ENCODE assay signal across 8 mouse cellular contexts in the genomic region with DNA sequence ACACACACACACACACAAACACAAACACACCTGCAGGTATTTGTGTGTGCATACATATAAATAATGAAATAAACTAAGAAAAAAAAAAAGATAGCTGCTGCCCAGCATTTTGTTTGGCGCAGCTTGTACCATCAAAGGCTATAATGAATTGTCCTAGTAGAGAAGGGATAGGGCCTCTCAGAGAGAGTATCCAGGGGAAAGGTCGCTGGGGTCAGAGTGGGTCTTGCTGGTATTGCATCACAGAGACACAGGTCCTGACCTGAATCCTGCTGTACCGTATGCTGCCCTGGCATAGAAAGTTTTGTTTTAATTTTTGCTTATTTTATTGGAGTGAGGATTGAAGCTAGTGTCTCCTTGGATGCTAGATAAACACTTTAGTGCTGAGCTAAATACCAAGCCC. TPM values are rescaled to one million over a fixed set of nuclear protein-coding genes. Genes with fewer than 3 reads are reported as not detected.
DNase-seq lines count a peak whose midpoint lies in the region; ATAC-seq and TF ChIP-seq lines count a peak whose summit lies in the region.

No protein-coding gene starts in this region.

- TF ChIP-seq EP300 in ES-Bruce4 (IDR thresholded peaks at IDR 0.05; ENCODE audit: insufficient read depth, low read depth, low read length): no peak
- TF ChIP-seq EP300 in liver, postnatal 0 days (IDR thresholded peaks at IDR 0.05; ENCODE audit: low read depth): no peak

- H3K27me3 ChIP-seq in erythroblast, embryonic 14.5 days (ENCODE audit: control insufficient read depth): peaks cover 11% of the 10 kb centered on the region
- no peaks in the 10 kb centered on the region for H3K27me3 ChIP-seq in ES-Bruce4 (ENCODE audit: control insufficient read depth, insufficient read depth, low read length, poor library complexity, severe bottlenecking)
- 0 out of 2 replicates have a peak, but pooled peaks cover 3% of the 10 kb centered on the region for H3K27me3 ChIP-seq in hindbrain, embryonic 13.5 days
- H3K27me3 ChIP-seq in liver, postnatal 0 days (ENCODE audit: insufficient read depth, low read length): no peaks in the 10 kb centered on the region

- peak overlapping the region; percentile 74 for H3K4me3 ChIP-seq in erythroblast, embryonic 14.5 days (replicated peaks)
- H3K4me3 ChIP-seq in ES-Bruce4 (ENCODE audit: low read depth, low read length): no peak overlapping the region
- H3K4me3 ChIP-seq in hindbrain, embryonic 13.5 days: peak overlapping the region; percentile 90
- peak overlapping the region; percentile 76; the same call in 1 of the 2 replicates for H3K4me3 ChIP-seq in liver, postnatal 0 days (ENCODE audit: low read depth, low read length)

- TF ChIP-seq POLR2A in ES-Bruce4 (IDR thresholded peaks at IDR 0.05; ENCODE audit: insufficient read depth, low read length): no peak

- no peaks in the 10 kb centered on the region for H3K9me3 ChIP-seq in erythroblast, embryonic 14.5 days (ENCODE audit: control insufficient read depth, low read length)
- no peaks in the 10 kb centered on the region for H3K9me3 ChIP-seq in ES-Bruce4 (replicated peaks; ENCODE audit: control insufficient read depth, insufficient read depth, low read length, poor library complexity, severe bottlenecking)
- H3K9me3 ChIP-seq in hindbrain, embryonic 13.5 days: no peaks in the 10 kb centered on the region
- H3K9me3 ChIP-seq in liver, postnatal 0 days (ENCODE audit: low read length): no peaks in the 10 kb centered on the region

- H3K27ac ChIP-seq in ES-Bruce4 (ENCODE audit: insufficient read depth, low read length): no peak overlapping the region
- H3K27ac ChIP-seq in hindbrain, embryonic 13.5 days: no peak overlapping the region
- H3K27ac ChIP-seq in liver, postnatal 0 days (ENCODE audit: low read depth): no peak overlapping the region

- ATAC-seq in erythroblast, adult 5-6 weeks (replicated peaks; ENCODE audit: low FRiP score, poor library complexity, severe bottlenecking): no peak
- no peak for ATAC-seq in hindbrain, embryonic 13.5 days (ENCODE audit: low FRiP score)
- peak; percentile 67 for ATAC-seq in liver, postnatal 0 days

- H3K9ac ChIP-seq in ES-Bruce4 (ENCODE audit: low read depth, poor library complexity, severe bottlenecking): peak overlapping the region; percentile 79
- peak overlapping the region; percentile 89; the same call in 1 of the 2 replicates for H3K9ac ChIP-seq in hindbrain, embryonic 13.5 days
- H3K9ac ChIP-seq in liver, postnatal 0 days (replicated peaks): no peak overlapping the region

- DNase-seq in liver, postnatal 0 days: peak; percentile 42
- DNase-seq in natural killer cell, adult 2 months (ENCODE audit: low spot score in 2 of 2): no peak
- no peak for DNase-seq in urinary bladder, adult 18-20 months (ENCODE audit: low spot score in 2 of 2)
- DNase-seq in left cerebral cortex, postnatal 25 days (ENCODE audit: low spot score in 2 of 2): no peak

- TF ChIP-seq CTCF in ES-Bruce4 (IDR thresholded peaks at IDR 0.05; ENCODE audit: low read depth, low read length): no peak
- no peak for TF ChIP-seq CTCF in liver, postnatal 0 days (IDR thresholded peaks at IDR 0.05; ENCODE audit: low read depth)

- H3K4me1 ChIP-seq in erythroblast, embryonic 14.5 days (ENCODE audit: control insufficient read depth): peaks cover 18% of the 10 kb centered on the region
- no peaks in the 10 kb centered on the region for H3K4me1 ChIP-seq in ES-Bruce4 (ENCODE audit: control insufficient read depth, insufficient read depth, low read length)
- peaks cover 26% of the 10 kb centered on the region for H3K4me1 ChIP-seq in hindbrain, embryonic 13.5 days (replicated peaks)
- peaks cover 6% of the 10 kb centered on the region for H3K4me1 ChIP-seq in liver, postnatal 0 days (ENCODE audit: insufficient read depth)

- WGBS in hindbrain, embryonic 13.5 days: 28% methylated on average over 3 of the region's 3 CpGs
- WGBS in liver, postnatal 0 days (ENCODE audit: insufficient replicate concordance): 55% methylated on average over 3 of the region's 3 CpGs

- intact Hi-C loops in left cerebral cortex, postnatal 25 days (cut with DNase I): no loop called here

- peak overlapping the region; percentile 88 for H3K4me2 ChIP-seq in hindbrain, embryonic 13.5 days
- peak overlapping the region; percentile 98 for H3K4me2 ChIP-seq in liver, postnatal 0 days (ENCODE audit: low read depth, low read length)

- no peaks in the 10 kb centered on the region for H3K36me3 ChIP-seq in erythroblast, embryonic 14.5 days (ENCODE audit: control insufficient read depth)
- no peaks in the 10 kb centered on the region; the same call in 1 of the 2 replicates for H3K36me3 ChIP-seq in ES-Bruce4 (ENCODE audit: control insufficient read depth, insufficient read depth, low read length, poor library complexity, severe bottlenecking)
- H3K36me3 ChIP-seq in hindbrain, embryonic 13.5 days: no peaks in the 10 kb centered on the region
- no peaks in the 10 kb centered on the region for H3K36me3 ChIP-seq in liver, postnatal 0 days (replicated peaks; ENCODE audit: insufficient read depth, low read length)

RNA-seq across cellular contexts. Expression of a gene that starts 0.6 kb away (rescaled TPM):
- polyA plus RNA-seq in erythroblast, embryonic 14.5 days (2012): not detected in 2 replicates
- 4.2 and 4.8 TPM in 2 replicates for total RNA-seq in erythroblast, adult 5-6 weeks (2015; ENCODE audit: low replicate concordance)
- total RNA-seq in erythroblast, adult 5-6 weeks (2017; ENCODE audit: low replicate concordance): 2.6 and 3.2 TPM in 2 replicates
- 66.0 and 70.6 TPM in 2 replicates for polyA plus RNA-seq in ES-Bruce4 (2011; ENCODE audit: insufficient read depth, insufficient read length, low read depth, missing spikeins)
- 25.9 and 27.1 TPM in 2 replicates for polyA plus RNA-seq in hindbrain, embryonic 13.5 days (2015; fragmentation: Nextera tagmentation; extraction: Ambion mirVana)
- polyA plus RNA-seq in liver, postnatal 0 days (2015; fragmentation: Nextera tagmentation; extraction: Ambion mirVana): 10.6 and 11.6 TPM in 2 replicates
- 1 to 10 TPM; 9.3 to 9.8 TPM for total RNA-seq in left cerebral cortex, postnatal 25 days (2021)

Comparison
In these comparisons a context has a peak if more than half of its experiments do, and no peak if none do; other contexts are left out.
1. RNA of a gene that starts 0.6 kb away (polyA plus RNA-seq): 66.0 to 70.6 TPM in ES-Bruce4, 25.9 to 27.1 TPM in hindbrain, embryonic 13.5 days and 10.6 to 11.6 TPM in liver, postnatal 0 days; not detected in erythroblast, embryonic 14.5 days; every median in the first group is over 10 times any median in the second.